Mouse (Mus musculus) Patski (cell line): ENCODE results near the gene Tubgcp4. TPM values are rescaled to one million over a fixed set of nuclear protein-coding genes. Genes with fewer than 3 reads are reported as not detected.

ENCODE experiments used
- ATAC-seq: fragments of 100-300 bp; one replicate; pipeline ENCODE4 v1.8.0; 2021
- CTCF ChIA-PET: fragments of 350-600 bp; sonication (Branson Sonifier 250); formaldehyde crosslinking; loops from one replicate; lab custom pipeline; 2022; ENCODE audit warnings: inconsistent platforms; lab: Charles Lee
- POLR2A ChIA-PET: fragments of 350-600 bp; sonication (Branson Sonifier 250); formaldehyde crosslinking; loops from one replicate; lab custom pipeline; 2022; ENCODE audit warnings: antibody characterized with exemption, inconsistent platforms; lab: Charles Lee
- DNase-seq: peaks from one replicate; pipeline ENCODE4 v3.0.0-alpha.2; 2011; ENCODE audit warnings: low read depth, low spot score
- H3K27me3 ChIP-seq: fragments of 371-371 bp; one replicate; pipeline ENCODE4 v1.5.1; 2021
- CTCF ChIP-seq: fragments of 100-300 bp; IDR thresholded peaks from one replicate; pipeline ENCODE4 v1.5.1; 2021
- in situ Hi-C: fragments of 300-500 bp; cut with MboI; formaldehyde crosslinking; loops from 3 replicates; pipeline ENCODE4 v1.11.1; 2018; ENCODE audit warnings: low pct_unique_long_range_greater_than_20kb, mixed read lengths
- polyA plus RNA-seq: library from polyadenylated mRNA; unstranded; gene quantifications from one replicate; pipeline ENCODE4 v1.2.3, GENCODE M21; 2021

The Tubgcp4 gene
- polyA plus RNA-seq, 1 experiment from 2014 or later = 32.0 TPM

DNA sequence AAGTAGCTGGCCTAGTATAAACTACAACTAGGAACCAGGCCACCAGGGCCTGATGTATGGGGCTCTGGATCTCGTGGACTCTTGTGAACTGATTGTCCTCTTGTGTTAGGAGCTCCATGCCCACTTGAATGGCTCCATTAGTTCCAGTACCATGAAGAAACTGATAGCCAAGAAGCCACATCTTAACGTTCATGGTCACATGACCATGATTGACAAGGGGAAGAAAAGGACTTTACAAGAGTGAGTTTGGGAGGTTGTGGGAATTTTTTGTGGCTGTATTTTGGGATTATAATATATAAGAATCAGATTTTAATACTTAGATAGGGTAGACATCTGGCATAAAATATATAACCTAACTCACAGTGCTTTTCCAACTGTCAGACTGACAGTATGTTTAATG lies 28.0 kb upstream of the Tubgcp4 start:
- DNase-seq (no peak), ATAC-seq (no peak)
- no peaks in the 10 kb centered on the region for H3K27me3 ChIP-seq
- no peak for TF ChIP-seq CTCF
- ChIA-PET POLR2A (interaction anchor here (0.6 kb wide), 1 partner anchor 178 kb away, joined by 4 read pairs; no protein-coding TSS in a partner anchor), CTCF (no interaction called here)
- in situ Hi-C loops = no loop called here

DNA sequence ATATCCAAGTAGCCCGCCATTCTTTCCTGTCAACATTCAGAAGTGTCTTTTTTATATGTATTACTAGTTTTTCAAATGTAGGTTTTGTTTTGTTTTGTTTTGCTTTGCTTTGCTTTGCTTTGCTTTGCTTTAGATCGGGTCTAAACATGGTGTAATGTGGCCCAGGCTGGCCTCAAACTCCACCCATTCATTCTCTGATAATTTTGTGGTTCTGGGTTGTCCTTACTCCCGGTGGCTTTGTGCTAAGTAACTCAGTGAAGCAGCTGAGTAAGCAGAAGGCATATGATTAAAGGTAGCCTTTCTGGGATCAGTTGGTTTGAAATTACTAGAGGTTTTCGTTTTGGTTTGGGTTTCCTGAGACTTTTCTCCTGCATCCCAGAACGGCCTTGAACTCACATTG lies 20.8 kb upstream of the Tubgcp4 start:
- ATAC-seq (no peak), DNase-seq (no peak)
- ChIA-PET CTCF (interaction anchor here (1.1 kb wide), 1 partner anchor 9 kb away, joined by 4 read pairs; the partner anchor contains the start of genes Adal and Lcmt2), POLR2A (no interaction called here)
- TF ChIP-seq CTCF = no peak
- in situ Hi-C loops = no loop called here
- no peaks in the 10 kb centered on the region for H3K27me3 ChIP-seq

DNA sequence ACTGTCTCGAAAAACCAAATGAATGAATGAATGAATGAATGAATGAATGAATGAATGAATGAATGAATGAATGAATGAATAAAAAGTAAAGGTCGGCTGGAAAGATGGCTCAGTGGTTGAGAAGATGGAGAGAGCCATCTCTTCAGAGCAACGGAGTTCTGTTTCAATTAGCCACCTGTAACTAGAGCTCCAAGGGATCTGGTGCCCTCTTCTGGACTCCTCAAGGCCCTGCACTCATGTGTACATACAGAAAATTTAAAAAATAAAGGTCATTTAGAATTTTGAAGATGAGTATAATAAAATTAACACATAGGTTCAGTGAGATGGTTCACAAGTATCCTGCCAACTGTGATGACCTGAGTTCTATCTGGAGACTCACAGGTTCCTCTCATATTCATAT lies 17.4 kb upstream of the Tubgcp4 start:
- no peak for DNase-seq
- POLR2A ChIA-PET = no interaction called here
- CTCF ChIA-PET = interaction anchor here (1.6 kb wide), 1 partner anchor 14 kb away, joined by 5 read pairs; no protein-coding TSS in a partner anchor
- TF ChIP-seq CTCF = peak; percentile 64
- no peaks in the 10 kb centered on the region for H3K27me3 ChIP-seq
- no peak for ATAC-seq
- in situ Hi-C loops = no loop called here

DNA sequence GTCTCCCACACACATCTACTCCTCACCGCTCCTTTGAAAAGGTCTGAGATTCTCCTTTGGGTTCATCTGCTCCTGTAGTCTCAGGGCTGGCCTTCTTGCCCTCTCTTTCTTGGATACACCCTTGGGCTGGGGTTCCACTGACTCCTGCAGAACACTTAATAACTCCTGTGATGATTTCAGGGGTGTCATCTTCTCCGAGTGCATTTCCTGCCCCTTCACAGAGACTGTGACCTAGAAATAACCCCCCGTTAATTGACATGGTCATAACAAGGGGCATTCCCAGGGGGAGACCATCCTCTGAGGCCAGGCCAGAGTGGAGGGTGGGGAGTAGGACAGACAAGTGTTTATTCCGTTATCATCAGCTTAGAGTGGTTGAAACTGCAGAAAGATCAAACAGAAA lies 1.3 kb upstream of the Tubgcp4 start:
- in situ Hi-C loops = no loop called here
- ChIA-PET CTCF (no interaction called here), POLR2A (interaction anchor here (0.5 to 1.1 kb wide), 2 partner anchors 29 to 103 kb away, joined by 3 read pairs; partner anchors contain the start of genes Adal and Lcmt2)
- ATAC-seq (no peak), DNase-seq (no peak)
- no peaks in the 10 kb centered on the region for H3K27me3 ChIP-seq
- no peak for TF ChIP-seq CTCF

DNA sequence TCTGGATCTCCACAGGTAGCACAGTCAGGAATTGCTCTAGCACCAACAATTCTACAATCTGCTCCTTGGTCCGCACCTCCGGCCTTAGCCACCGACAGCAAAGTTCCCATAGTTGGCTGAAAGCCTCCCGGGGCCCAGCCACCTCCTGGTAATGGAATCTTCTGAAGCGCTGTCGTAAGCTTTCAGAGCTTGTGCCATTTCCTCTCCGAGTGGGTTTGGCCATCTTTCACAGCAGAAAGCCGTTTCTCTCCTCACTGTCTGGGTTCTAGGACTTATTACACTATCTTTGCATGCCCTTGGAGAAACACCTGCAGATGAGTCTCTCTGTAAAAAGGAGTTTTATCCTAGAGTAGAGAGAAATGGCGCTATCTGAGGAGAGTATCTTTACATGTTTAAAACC lies 552 bp upstream of the Tubgcp4 start:
- CTCF ChIA-PET = no interaction called here
- ATAC-seq = no peak
- no peak for TF ChIP-seq CTCF
- POLR2A ChIA-PET = interaction anchor here (0.5 to 1.1 kb wide), 2 partner anchors 10 to 104 kb away, joined by 3 read pairs; no protein-coding TSS in a partner anchor
- in situ Hi-C loops = no loop called here
- H3K27me3 ChIP-seq = no peaks in the 10 kb centered on the region
- peak; percentile 4 for DNase-seq

DNA sequence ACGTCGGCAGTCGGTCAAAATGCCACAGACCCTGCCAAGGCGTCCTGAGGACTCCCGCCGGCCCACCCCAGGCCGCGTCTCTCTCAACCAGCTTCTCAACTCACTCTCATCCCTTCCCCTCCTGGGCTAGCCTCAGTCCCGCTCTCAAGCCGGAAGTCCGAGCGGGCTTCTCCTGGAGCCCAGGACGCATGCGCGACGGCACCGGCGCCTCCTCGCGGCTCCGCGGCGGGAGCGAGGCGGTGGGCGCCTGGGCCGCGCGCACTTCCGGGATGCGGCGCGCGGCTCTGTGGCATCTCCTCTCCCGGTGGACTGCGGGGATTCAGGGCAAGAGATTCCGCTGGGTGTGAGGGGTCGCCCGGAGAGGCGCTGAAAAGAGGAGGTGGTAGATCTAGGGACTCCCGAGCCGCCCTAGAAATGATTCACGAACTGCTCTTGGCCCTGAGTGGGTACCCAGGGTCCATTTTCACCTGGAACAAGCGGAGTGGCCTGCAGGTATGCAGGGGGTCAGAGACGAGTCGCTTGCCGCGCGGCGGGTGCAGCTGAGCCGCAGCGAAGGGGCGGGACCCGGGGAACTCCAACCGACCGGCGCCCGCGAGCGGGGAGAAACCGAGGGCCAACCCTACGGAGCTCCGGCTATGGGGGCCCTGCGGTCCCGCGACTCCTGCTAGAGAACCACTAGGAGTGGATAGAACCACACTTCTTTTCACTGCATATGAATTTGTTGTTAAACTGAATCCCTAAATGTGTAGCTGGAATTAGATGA lies 707 bp downstream of the Tubgcp4 start, which contains the start of gene Zscan29:
TSS of gene Zscan29 (minus strand) at position 146 of the 763 bp plus-strand sequence.
- peak; percentile 55 for TF ChIP-seq CTCF
- ATAC-seq (peak; percentile 83), DNase-seq (peak; percentile 39)
- ChIA-PET CTCF (no interaction called here), POLR2A (interaction anchor here (1.1 kb wide), 1 partner anchor 9 kb away, joined by 3 read pairs; no protein-coding TSS in a partner anchor)
- in situ Hi-C loops = no loop called here
- no peaks in the 10 kb centered on the region for H3K27me3 ChIP-seq

DNA sequence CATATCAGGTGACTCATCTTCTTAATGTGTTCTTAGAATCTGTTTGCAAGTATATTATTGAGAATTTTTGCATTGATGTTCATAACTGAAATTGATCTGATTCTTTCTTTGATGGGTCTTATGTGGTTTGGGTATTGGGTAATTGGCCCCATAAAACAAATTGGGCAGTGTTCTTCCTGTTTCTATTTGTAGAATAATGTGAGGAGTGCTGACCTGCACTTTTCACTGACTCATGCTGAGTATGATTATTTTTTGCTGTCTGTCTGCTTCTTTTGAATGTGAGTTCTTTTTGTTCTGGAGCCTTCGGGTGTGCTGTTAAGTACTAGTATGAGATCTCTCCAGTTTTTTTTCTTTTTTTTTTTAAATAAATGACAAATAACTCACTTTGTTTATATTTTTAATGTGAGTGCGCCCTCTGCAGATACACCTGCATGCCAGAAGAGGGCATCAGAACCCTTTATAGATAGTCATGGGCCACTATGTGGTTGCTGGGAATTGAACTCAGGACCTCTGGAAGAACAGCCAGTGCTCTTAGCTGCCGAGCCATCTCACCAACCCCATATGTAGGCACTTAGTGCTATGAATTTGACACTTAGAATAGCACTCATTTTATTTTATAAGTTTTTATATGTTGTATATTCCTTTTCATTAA lies 8.5 kb downstream of the Tubgcp4 start:
- H3K27me3 ChIP-seq = no peaks in the 10 kb centered on the region
- peak; percentile 47 for TF ChIP-seq CTCF
- in situ Hi-C loops = no loop called here
- ATAC-seq = no peak
- POLR2A ChIA-PET = interaction anchor here (1.0 kb wide), 1 partner anchor 8 kb away, joined by 3 read pairs; the partner anchor contains the start of genes Tubgcp4 and Zscan29
- no peak for DNase-seq
- CTCF ChIA-PET = interaction anchor here (1.3 kb wide), 1 partner anchor 11 kb away, joined by 3 read pairs; no protein-coding TSS in a partner anchor

DNA sequence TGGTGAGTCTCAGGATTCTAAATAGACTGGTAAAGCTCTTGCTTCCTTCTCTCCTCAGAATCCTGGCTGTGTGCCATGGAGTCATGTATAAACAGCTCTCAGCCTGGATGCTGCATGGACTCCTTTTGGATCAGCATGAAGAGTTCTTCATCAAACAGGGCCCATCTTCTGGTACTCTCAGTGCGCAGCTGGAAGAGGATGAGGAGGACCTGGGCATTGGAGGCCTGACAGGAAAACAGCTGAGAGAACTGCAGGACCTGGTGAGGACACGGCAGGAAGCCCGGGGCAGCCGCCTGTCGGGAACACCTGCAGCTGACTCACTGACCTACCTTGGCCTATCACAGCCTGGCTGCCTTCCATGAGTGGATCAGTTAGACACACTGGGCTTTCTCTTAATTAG lies 13.0 kb downstream of the Tubgcp4 start:
- no peaks in the 10 kb centered on the region for H3K27me3 ChIP-seq
- ATAC-seq (no peak), DNase-seq (no peak)
- ChIA-PET POLR2A (interaction anchor here (1.0 kb wide), 1 partner anchor 13 kb away, joined by 3 read pairs; no protein-coding TSS in a partner anchor), CTCF (interaction anchor here (1.3 kb wide), 1 partner anchor 33 kb away, joined by 3 read pairs; no protein-coding TSS in a partner anchor)
- in situ Hi-C loops = no loop called here
- no peak for TF ChIP-seq CTCF

DNA sequence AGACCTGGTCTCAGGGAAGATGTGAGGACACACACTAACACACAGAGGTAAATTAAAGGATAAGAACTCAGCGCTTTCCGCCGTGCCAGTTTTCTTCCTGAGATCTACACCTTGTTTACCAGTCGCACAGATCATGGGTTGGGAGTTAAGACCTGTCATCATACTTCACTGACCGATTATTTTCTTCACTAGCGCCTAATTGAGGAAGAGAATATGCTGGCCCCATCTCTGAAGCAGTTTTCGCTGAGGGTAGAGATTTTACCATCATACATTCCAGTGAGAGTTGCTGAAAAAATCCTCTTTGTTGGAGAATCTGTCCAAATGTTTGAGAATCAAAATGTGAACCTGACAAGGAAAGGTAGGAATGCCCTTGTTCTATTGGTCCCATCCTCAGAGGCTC lies 13.7 kb downstream of the Tubgcp4 start:
- TF ChIP-seq CTCF = no peak
- in situ Hi-C loops = no loop called here
- CTCF ChIA-PET = no interaction called here
- DNase-seq (no peak), ATAC-seq (no peak)
- H3K27me3 ChIP-seq = no peaks in the 10 kb centered on the region
- POLR2A ChIA-PET = no interaction called here

DNA sequence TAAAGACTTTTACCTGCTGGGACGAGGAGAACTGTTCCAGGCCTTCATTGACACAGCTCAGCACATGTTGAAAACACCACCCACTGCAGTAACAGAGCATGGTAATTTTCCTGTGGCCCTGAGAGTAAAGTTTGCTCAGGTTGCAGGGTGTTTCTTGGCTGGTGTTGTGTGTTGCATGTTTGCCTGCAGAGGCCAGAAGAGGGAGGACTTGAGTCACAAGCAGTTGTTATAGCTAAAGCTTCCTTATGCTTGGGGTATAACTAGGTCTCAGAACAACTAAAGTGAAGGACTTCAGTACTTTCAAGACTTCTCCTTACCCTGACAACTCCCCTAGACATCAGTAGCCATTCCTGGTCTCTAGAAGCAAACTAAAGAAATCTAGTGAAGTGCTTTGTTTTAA lies 18.1 kb downstream of the Tubgcp4 start:
- in situ Hi-C loops = loop anchor here (5.0 kb wide), 1 partner anchor 214 kb away; no protein-coding TSS in a partner anchor
- no peaks in the 10 kb centered on the region for H3K27me3 ChIP-seq
- TF ChIP-seq CTCF = peak; percentile 46
- ATAC-seq (no peak), DNase-seq (no peak)
- CTCF ChIA-PET = interaction anchor here (1.0 to 2.4 kb wide), 4 partner anchors 8 to 15 kb away, joined by 3 to 8 read pairs (median 5); no protein-coding TSS in a partner anchor
- POLR2A ChIA-PET = no interaction called here
